Mouse (Mus musculus): ENCODE measurements around the gene Pparg. TPM values are rescaled to one million over a fixed set of nuclear protein-coding genes. Genes with fewer than 3 reads are reported as not detected.

The Pparg gene
- total RNA-seq (2021), result 1 to 10 TPM; 1.1 to 1.2 TPM

DNA sequence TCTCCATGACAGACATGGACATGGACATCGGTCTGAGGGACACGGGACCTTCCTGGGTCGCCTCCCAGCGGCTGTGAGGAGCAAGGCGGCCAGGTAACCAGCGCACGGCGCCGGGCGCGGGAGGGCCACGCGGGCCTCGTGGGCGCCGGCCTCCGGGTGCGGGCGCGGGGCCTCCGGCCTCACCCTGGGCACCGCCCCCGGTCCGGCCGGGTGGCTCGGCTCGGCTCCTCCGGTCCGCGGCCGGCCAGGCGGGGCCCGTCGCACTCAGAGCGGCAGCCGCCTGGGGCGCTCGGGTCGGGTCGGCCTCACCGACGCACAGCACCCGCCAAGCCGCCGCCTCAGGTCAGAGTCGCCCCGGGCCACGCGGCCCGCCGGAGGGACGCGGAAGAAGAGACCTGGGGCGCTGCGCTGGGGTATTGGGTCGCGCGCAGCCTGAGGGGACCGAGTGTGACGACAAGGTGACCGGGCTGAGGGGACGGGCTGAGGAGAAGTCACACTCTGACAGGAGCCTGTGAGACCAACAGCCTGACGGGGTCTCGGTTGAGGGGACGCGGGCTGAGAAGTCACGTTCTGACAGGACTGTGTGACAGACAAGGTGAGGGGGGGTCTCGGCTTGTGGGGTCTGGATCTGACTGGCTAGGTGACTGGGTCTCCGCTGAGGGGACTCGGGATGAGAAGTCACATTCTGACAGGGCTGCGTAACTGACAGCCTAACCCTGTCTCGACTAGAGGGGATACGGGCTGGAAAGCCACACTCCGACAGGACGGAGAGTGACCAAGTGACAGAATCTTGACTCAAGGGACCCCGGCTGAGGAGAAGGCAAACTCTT is at the start of gene Pparg:
TSS of gene Pparg (plus strand) at position 176 of the 830 bp plus-strand sequence.
- peak; percentile 7 to 26 for DNase-seq (ENCODE audit: extremely low spot score in 1 of 2, low spot score in 1 of 2)

DNA sequence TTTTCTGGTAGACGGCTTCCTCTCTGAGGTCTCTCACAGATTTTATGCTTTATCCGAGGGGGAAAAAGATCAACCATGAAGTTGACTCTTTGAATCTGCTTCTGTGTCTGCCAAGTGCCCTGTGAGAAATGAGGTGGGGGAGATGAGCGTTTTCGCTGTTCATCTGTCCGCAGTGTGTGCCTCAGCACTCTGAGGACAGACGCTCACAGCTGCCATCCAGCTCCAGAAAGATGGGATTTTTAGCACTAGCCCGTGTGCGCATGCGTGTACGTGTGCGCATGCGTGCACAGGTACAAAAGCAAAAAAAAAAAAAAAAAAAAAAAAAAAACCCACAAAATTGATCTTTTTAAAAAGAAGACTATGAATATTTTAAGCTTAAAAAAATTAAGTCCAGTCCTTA is 48.0 kb upstream of the Pparg start:
- no peak for DNase-seq (ENCODE audit: extremely low spot score in 1 of 2, low spot score in 1 of 2)

DNA sequence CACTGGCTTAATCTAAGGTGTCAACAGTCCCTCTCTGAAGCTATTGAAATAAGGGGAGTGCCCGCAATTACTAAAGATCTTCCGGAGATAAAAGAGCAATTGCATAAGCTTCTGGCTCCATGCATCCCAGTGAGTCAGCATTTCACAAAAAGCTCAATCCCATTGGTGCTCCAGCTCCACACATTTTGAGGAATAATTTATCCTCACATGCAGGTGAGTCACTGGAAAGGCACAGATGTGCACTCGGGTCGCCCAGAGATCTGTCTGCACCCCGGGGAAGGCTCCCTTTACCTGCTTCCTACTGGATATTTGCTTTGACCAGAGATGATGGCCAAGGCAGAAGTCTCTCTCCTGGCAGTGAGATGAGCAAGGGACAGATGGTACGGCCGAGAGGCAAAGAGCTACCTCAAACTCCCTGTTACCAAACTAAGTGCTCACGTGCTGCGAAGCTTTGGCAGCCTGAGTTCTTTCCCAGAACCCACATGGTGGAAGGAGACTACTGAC is 47.5 kb upstream of the Pparg start:
- no peak for DNase-seq (ENCODE audit: extremely low spot score in 1 of 2, low spot score in 1 of 2)

DNA sequence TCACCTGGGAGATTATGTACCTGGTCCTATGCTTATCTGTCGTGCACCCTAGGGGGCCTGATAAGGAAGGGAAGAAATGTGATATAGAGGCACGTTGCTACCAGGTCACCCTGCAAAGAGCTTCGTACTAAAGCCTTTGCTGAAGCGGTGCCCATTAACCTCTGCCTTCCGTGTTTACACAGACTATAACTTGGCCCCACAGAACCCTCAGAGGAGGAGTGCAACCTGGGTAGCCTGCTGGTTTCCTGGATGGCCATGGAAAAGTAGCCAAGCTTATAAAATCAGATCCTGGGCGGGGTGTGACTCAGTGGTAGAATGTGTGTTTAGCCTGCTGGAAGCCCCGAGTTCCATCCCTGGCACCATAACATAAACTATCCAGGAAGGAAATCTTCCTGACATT is 46.8 kb upstream of the Pparg start:
- no peak for DNase-seq (ENCODE audit: extremely low spot score in 1 of 2, low spot score in 1 of 2)

DNA sequence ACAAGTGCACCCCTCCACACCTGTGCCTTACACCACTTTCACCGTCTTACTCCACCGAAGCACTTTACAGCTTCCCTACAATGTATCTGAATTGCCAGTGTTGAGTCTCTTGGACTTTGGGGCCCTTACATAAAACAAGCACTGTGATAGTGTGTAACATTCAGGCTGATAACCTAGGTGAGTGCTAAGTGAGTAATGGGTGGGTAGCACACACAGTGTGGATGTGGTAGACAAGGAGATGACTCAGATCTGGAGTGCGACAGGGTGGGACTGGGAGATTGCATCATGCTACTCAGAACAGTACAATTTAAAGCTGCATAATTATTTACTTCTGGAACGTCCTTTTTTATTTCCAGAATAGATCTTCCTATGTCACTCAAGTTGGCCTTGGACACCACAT is 45.0 kb upstream of the Pparg start:
- no peak for DNase-seq (ENCODE audit: extremely low spot score in 1 of 2, low spot score in 1 of 2)

DNA sequence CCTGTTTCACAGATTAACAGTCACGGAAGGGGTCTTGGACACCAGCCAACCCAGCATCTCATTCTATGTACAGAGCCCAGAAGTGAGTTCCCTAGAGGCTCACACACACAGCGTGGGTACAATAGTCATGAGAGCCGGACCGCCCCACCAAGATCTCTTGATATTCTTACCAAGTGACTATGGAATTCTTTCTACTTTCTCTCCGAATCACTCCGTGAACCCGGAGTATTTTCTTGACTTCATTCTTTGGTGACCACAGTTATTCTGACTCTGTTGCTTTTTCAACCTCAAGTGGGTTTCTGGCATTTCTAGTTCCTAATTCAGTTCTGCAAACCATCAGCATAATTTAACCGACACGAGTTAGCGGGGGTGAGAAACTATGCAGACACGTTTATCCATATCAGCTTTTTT is 43.9 kb upstream of the Pparg start:
- DNase-seq (ENCODE audit: extremely low spot score in 1 of 2, low spot score in 1 of 2), result no peak

DNA sequence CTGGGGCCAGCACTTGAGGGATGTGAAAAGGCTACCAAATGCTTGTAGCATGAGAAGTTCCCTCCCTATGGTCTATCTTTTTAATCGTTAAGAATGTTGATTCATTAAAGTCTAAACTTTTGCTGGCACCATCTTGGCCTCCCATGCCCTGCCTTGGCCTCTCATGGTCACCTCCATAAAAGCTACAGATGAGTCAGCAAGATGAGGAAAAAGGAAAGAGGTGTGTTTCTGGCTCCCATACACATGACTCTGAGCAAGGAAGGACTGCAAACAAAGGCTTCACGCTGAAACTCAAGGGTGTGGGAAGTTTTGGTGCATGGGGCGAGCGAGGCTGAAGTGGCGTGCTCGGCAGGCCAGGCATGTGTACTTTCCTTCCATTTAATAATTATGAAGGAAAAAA is 41.9 kb upstream of the Pparg start:
- no peak for DNase-seq (ENCODE audit: extremely low spot score in 1 of 2, low spot score in 1 of 2)

DNA sequence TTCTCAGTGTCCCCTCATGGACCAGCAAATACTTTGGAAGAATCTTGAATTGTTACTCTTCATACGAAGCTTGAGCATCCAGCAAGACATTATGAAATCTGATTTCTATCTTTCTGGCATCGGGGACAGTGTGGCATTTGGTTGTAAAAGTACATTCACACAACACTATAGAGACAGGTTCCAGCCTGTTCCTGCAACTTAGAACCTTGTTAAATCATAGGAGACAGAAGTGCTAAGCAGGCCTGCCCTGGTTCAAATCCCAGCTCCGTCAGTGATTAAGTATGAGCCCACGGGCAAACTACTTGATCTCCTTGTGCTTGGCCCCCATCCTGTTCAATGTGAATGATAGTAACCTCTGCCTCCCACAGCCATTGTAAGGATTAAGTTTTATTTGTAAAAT is 41.1 kb upstream of the Pparg start:
- no peak for DNase-seq (ENCODE audit: extremely low spot score in 1 of 2, low spot score in 1 of 2)

DNA sequence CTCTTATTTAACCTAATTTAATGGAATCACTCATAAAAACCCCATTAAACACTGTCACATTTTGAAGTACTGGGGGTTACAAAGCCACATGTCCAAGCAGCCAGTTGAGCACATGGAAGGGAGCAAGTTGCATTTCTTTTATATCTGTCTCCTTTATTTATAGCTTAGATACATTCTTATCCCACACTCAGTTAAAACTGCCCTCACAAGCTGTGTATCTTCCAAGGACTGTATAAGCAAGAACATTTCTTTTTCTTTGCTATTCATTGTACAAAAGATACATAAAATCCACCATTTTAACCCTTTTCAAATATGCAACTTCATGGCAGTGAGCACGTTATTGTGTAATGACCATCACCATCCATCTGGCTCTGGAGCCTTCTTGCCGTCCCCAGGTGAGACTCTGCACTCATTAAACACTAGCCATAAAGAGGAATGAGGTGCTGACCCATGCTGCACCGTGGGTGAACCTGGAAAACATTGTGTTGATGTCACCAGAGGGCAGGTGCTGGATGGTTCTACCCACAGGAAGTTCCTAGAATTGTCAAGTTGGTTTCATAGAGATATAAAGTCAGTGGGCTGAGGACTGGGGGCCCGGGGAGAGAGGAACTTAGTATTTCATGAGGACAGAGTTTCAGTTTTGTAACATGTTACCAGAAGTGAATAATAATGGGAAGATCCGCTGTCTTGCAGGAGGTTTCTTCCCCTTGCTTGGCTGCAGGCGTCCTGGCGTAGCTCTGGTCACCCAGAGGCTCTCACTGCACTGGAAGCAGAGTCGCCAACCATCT is 39.6 kb upstream of the Pparg start:
- no peak for DNase-seq (ENCODE audit: extremely low spot score in 1 of 2, low spot score in 1 of 2)

DNA sequence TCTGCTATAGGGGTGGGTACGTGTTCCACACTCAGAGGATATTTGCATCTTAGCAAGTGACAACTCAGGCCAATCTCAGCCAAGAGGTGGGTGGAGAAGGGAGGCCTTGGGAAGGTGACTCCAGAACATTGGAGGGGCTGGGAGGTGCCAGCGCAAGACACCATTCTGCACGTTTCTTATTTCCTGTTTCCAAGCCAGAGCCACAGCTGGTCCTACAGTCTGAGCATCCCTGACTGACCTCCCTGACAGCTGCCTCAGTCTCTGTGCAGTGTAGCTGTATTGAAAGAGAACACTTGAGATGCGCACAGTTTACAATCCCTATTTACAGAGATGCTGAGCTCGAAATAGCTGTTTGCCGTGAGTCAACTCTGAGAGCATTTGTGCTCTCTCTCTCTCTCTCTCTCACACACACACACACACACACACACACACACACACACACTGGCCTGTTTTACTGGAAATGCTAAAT is 38.8 kb upstream of the Pparg start:
- no peak for DNase-seq (ENCODE audit: extremely low spot score in 1 of 2, low spot score in 1 of 2)

DNA sequence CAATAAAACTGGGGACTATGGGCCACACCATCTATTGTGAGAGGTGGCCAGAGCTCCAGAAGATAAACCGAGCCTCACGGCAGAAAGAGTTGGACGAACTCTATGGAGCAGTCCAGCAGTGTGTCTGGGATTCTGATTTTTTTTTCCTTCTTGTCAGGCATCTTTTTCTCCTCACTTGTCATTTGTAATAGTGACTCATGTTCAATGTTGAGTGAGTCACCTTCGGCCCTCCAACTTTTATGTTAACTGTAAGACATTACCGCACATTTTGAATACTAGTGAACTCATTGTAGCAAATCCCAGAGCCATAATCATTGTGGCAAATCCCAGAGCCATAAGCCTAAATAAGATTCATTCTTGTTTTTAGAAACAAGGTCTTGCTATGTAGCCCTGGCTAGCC is 37.8 kb upstream of the Pparg start:
- DNase-seq (ENCODE audit: extremely low spot score in 1 of 2, low spot score in 1 of 2), result no peak

DNA sequence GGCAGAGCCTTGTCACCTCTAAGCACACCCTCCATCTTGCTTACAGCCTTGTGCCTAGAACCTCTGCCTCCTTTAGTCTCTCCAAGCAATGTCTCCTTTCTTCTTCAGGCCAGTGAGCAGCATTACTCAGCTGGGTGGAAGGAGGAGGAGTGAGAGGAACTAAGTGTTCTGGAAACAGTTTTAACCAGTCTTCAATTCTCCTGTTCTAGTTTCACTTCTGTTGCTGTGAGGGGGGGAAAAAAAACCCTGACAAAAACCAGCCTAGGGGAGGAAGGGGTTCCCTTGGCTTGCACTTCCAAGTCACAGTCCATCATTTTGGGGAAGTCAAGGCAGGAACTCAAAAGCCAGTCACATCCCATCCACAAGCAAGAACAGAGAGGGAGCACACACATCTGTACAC is 29.8 kb upstream of the Pparg start:
- no peak for DNase-seq (ENCODE audit: extremely low spot score in 1 of 2, low spot score in 1 of 2)

DNA sequence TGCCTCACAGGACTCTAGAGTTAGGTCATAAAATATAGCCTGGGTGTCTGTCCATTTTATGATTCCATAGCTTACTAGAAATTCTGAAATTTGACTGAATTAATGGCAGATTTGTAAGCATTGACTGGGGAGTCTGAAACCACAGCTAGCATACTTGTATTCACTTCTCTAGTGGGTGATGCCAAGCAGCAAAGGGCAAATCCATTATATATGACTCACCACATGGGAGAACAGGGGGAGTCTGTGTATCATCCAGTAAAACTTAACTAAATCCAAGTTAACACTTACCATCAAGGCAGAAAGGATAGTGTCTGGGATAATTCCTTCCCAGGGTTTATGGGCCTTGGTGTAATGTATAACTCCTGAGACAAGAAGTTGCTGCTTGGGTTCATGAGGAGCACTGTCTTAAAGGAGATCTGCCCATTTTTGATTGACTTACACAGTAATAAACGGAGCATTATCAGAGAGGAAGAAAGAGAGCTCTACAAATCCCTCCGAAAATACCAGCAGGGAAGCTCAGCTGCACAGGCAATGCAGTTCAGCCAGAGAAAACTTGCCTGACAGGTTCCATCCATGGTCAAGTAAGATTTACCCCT is 27.6 kb upstream of the Pparg start:
- DNase-seq (ENCODE audit: extremely low spot score in 1 of 2, low spot score in 1 of 2), result no peak

DNA sequence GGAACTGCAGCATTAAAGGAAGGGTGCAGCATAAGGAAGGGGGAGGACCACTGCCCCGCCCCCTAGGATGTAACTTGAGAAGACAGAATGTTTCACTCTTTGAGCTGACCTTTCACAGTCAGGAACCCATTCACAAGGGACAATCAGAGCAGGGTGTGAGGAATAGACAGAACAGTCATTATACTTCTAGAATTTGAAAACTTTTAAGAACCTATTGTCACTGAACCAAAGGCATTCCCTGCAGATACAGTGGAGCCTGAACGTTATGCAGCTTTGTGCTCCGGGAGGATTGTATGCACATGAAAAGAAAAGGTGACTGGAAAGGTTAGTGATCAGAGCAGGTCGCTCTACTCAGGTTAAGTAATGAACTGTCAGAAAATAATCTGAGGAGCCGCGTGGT is 25.2 kb upstream of the Pparg start:
- DNase-seq (ENCODE audit: extremely low spot score in 1 of 2, low spot score in 1 of 2), result no peak

DNA sequence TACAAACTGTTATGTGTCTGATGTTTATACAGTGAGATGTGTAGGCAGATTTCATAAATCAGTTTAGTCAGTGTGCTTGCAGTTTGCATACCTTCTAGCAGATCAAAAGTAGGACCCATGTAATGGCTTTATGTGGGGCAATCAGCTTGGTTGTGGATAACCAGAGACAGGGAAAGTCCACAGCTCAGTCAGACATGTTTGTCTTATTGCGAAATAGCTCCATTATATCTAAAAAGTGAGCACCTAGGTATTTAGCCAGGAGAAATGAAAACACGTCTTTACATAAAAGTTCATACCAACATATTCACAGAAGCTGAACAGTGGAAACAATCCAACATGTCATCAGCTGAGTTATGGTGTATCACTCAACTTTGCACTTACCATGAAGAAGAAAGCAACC is 20.7 kb upstream of the Pparg start:
- DNase-seq (ENCODE audit: extremely low spot score in 1 of 2, low spot score in 1 of 2), result no peak

DNA sequence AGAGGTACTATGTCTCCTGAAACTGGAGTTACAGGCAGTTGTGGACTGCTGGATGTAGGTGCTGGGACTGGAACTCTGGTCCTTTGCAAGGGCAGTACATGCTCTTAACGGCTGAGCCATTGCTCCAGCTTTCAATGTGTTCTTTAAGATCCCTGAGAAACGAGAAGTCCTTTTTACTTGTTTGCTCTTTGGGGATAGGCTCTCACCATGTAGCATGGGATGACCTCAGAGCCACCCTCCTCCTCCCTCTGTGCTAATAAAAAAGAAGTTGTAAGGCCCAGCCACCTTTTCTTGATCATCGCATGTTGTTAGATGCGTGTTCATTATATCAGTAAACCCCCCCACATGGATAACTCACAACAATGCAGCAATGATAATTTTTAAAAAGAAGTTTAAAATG is 17.7 kb upstream of the Pparg start:
- no peak for DNase-seq (ENCODE audit: extremely low spot score in 1 of 2, low spot score in 1 of 2)

DNA sequence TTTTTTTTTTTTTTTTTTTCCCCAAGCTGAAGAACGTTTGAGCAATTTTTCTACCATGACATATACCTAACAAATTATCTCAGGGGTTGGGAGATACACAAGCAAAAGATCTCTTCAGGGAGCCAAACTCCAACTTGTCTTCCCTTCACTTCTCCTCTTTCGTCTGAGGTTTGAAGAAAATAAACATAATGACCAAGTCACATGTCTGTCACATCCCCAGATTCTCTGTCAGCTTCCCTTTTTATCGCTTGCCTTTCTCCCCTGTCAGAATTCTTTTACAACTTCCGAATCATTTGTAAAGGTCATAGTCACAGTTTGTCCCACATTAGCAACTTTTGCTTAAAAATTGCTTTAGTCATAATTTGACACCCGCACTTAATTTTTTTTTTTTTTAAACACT is 17.2 kb upstream of the Pparg start:
- DNase-seq (ENCODE audit: extremely low spot score in 1 of 2, low spot score in 1 of 2), result no peak

DNA sequence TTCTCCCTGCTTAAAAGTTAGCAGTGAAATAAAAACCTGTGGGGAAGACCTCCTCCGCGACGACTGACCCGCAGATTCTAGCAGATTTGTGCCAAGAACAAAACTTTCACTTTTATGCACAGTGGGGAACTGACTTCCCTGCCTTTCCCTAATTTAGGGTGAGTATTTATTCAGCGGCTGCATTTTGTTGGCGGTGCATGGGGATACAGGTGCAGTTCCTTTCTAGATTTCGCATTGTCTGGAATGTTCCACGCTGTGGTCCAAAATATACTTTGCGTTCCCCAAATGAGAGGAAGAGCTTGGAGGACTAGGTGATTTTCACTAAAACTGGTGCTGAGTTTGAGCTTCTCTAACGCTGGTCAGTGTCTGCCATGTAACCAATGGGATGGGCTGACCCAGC is 16.6 kb upstream of the Pparg start:
- DNase-seq (ENCODE audit: extremely low spot score in 1 of 2, low spot score in 1 of 2), result no peak

DNA sequence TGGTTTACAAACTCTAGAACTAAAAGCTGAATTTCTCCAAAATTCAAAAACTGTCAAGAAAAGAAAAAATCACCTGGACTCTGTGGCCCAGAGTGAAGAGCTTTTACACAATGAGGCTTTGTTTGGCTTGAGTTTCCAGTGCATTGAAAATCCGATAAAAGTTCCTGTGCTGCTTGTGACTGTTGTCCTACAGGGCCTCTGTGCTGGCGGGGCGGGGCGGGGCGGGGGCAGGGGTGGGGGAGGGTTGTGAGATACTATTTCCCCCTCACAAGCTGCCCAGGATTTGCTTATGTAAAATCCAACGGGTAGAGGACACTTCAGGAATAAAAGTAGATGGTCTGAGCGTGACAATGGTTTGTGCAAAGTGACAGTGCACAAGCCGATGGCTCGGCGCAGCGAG is 16.2 kb upstream of the Pparg start:
- no peak for DNase-seq (ENCODE audit: extremely low spot score in 1 of 2, low spot score in 1 of 2)

DNA sequence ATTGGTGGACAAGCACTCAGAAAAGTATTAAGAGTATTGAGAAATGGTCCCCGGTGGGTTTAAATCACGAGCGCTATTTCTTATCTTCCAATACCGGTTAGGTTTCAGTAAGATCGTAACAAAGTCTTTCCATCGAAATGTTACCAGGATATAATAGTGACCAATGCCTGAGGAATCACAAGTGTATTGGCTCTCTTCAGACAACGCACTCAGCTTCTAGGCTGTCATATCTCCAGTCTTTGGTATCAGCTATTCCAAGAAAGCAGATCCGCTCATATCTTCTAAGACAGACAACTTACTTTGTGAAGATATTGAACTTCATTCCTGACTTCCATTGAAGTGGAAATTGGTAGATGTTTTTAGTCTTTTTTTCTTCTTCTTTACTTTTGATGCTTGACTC is 15.7 kb upstream of the Pparg start:
- no peak for DNase-seq (ENCODE audit: extremely low spot score in 1 of 2, low spot score in 1 of 2)

Measured in layer of hippocampus, postnatal 25 days (tissue).